Mouse (Mus musculus) intestine, postnatal 0 days (tissue): ENCODE data around the gene Slc24a1. TPM values are rescaled to one million over a fixed set of nuclear protein-coding genes. Genes with fewer than 3 reads are reported as not detected.

Source experiments
- ATAC-seq: fragments of 200-750 bp; cut with Nextera tagmentation; 2 replicates; pipeline ENCODE4 v1.8.0; 2017; ENCODE audit warnings: mild to moderate bottlenecking, moderate TSS enrichment, moderate library complexity
- H3K27ac ChIP-seq: fragments of 300-500 bp; sonication (generic); 2 replicates; pipeline ENCODE4 v1.5.1; 2014; ENCODE audit warnings: mild to moderate bottlenecking, low read depth, low read length, moderate library complexity
- H3K27me3 ChIP-seq: fragments of 300-500 bp; sonication (generic); replicated peaks from 2 replicates; pipeline ENCODE4 v1.6.1; 2014; ENCODE audit warnings: low read length, mixed read lengths; ENCODE audit not compliant: control insufficient read depth, insufficient read depth
- H3K36me3 ChIP-seq: fragments of 300-500 bp; sonication (generic); 2 replicates; pipeline ENCODE4 v1.6.1; 2014; ENCODE audit warnings: mild to moderate bottlenecking, moderate library complexity; ENCODE audit not compliant: control insufficient read depth, insufficient read depth
- H3K4me1 ChIP-seq: fragments of 300-500 bp; sonication (generic); replicated peaks from 2 replicates; pipeline ENCODE4 v1.6.1; 2014; ENCODE audit warnings: antibody characterized with exemption, low read length, mixed read lengths; ENCODE audit not compliant: control insufficient read depth, insufficient read depth
- H3K4me2 ChIP-seq: fragments of 300-500 bp; sonication (generic); replicated peaks from 2 replicates; pipeline ENCODE4 v1.6.1; 2014; ENCODE audit warnings: low read depth, mild to moderate bottlenecking, moderate library complexity
- H3K4me3 ChIP-seq: fragments of 300-500 bp; sonication (generic); 2 replicates; pipeline ENCODE4 v1.5.1; 2014; ENCODE audit warnings: low read depth, low read length
- H3K9ac ChIP-seq: fragments of 300-500 bp; sonication (generic); 2 replicates; pipeline ENCODE4 v1.6.1; 2014; ENCODE audit warnings: mild to moderate bottlenecking, low read depth, low read length
- H3K9me3 ChIP-seq: fragments of 300-500 bp; sonication (generic); 2 replicates; pipeline ENCODE4 v1.6.1; 2016; ENCODE audit warnings: mixed run types; ENCODE audit not compliant: control insufficient read depth
- CTCF ChIP-seq: sonication (generic); IDR thresholded peaks from 2 replicates; pipeline ENCODE4 v1.5.1; 2016; ENCODE audit warnings: low read depth, mild to moderate bottlenecking, control low read depth, antibody characterized with exemption, moderate library complexity
- WGBS: fragments of 180-500 bp; shearing (Covaris S2); extraction: QIAGEN DNeasy Blood & Tissue Kit; methylation state at CpG from one replicate; pipeline ENCODE4 v1.1.7; 2014; 5-methylcytosine and 5-hydroxymethylcytosine counted together
- polyA plus RNA-seq: library from polyadenylated mRNA; unstranded; fragments of >200 nt; fragmentation: Nextera tagmentation; extraction: Ambion mirVana; gene quantifications from 2 replicates; pipeline ENCODE4 v1.2.1, GENCODE M21; 2015

The Slc24a1 gene
- polyA plus RNA-seq, 1 experiment from 2014 or later: 0.04 TPM

DNA sequence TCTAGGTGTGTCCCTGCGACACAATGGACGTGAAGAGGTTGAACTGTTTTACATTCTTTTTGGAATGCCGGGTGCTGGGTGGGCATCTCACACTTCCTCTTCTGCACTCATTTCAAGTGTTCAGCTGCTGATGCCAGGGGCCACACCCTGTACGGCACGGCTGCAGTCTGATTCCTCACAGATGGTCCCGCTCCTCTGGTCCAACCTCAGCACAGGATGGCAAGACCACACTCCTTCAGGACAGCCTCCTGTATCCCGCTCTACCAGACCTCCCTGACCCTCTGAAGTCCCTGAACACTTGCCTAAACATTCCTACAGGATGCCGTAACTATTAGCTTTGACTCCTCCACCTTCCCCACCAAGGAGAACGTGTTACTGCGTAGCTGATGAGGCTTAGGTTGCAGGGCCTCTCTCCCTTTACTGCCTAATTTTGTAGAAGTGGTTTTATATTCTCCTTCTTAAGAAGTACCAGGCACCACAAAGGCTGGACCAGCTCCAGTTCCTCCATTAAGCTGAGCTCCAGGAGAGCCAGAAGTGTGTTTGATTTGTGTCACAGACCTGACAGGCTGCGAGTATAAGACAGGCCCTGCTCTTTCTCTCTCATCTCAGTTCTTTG lies 10.6 kb downstream of the Slc24a1 start:
- H3K36me3 ChIP-seq: no peaks in the 10 kb centered on the region
- no peak for ATAC-seq
- WGBS: 73% methylated on average over 11 of the region's 11 CpGs
- H3K27ac ChIP-seq: no peak overlapping the region
- no peaks in the 10 kb centered on the region for H3K4me1 ChIP-seq
- no peak overlapping the region for H3K4me3 ChIP-seq
- H3K4me2 ChIP-seq: no peak overlapping the region
- no peak for TF ChIP-seq CTCF
- no peaks in the 10 kb centered on the region for H3K27me3 ChIP-seq
- no peak overlapping the region for H3K9ac ChIP-seq
- H3K9me3 ChIP-seq: no peaks in the 10 kb centered on the region

DNA sequence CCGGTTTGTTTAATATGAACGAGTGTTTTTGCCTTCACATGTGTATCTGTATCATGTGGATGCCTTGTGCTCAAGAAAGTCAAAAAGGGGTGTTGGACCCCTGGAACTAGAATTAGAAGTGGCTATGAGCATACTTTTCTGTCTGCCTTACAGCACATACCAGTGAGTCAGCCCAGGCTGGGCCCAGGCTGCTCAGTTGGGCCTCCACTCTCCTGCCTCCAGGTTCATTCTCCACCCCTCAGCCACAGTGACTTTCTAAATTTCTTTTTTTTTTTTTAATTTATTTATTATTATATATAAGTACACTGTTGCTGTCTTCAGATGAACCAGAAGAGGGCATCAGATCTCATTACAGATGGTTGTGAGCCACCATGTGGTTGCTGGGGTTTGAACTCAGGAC lies 11.6 kb downstream of the Slc24a1 start:
- Histone ChIP-seq H3K36me3 (no peaks in the 10 kb centered on the region), H3K27me3 (no peaks in the 10 kb centered on the region), H3K9ac (no peak overlapping the region), H3K27ac (no peak overlapping the region), H3K9me3 (no peaks in the 10 kb centered on the region), H3K4me3 (no peak overlapping the region), H3K4me1 (0 out of 2 replicates have a peak, but pooled peaks cover 1% of the 10 kb centered on the region), H3K4me2 (no peak overlapping the region)
- TF ChIP-seq CTCF: no peak
- ATAC-seq: no peak
- 87% methylated on average over 2 of the region's 2 CpGs for WGBS

DNA sequence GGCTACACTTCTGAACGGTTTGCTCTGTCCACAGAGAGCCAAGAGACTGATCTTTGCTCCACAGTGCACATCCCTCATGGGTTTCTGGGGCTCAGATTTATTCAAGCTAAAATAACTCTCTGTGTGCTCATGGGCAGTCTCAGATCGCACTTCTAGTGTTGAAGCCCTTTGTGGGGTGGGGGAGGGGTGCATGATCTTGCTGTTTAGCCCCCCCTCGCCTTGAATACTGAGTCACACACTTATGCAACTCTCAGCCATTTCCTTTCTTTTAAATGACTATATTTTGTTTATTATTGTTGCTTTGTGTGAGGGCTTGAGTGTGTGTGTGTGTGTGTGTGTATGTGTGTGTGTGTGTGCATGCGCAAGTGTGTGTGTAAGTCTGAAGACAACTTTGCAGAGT lies 12.1 kb downstream of the Slc24a1 start:
- TF ChIP-seq CTCF: no peak
- Histone ChIP-seq H3K36me3 (no peaks in the 10 kb centered on the region), H3K4me1 (peaks cover 5% of the 10 kb centered on the region; the same call in 1 of the 2 replicates), H3K9ac (no peak overlapping the region), H3K9me3 (no peaks in the 10 kb centered on the region), H3K4me2 (no peak overlapping the region), H3K4me3 (no peak overlapping the region), H3K27ac (no peak overlapping the region), H3K27me3 (no peaks in the 10 kb centered on the region)
- no peak for ATAC-seq
- 47% methylated on average over 4 of the region's 4 CpGs for whole genome bisulfite sequencing

DNA sequence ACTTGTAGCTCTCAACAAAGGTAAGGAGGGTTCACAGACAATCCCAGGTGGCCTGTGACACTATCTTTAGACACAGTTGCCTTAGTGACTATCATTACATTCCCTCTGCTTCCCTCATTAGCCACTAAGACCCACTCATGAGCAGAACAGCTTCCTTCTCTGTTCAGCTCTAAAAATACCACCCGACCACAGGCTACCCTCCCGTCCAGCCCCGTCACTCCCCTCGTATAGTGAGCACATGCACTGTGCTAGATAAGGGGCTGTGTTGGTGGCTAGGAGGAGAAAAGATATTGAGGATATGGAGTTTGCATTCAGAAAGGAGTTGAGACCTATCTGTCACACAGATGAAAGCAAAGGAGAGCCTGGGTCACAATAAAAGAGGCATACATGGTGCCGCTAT lies 12.9 kb downstream of the Slc24a1 start:
- ATAC-seq: no peak
- Histone ChIP-seq H3K9ac (no peak overlapping the region), H3K4me1 (peaks cover 5% of the 10 kb centered on the region; the same call in 1 of the 2 replicates), H3K27ac (no peak overlapping the region), H3K36me3 (no peaks in the 10 kb centered on the region), H3K9me3 (no peaks in the 10 kb centered on the region), H3K4me3 (no peak overlapping the region), H3K4me2 (no peak overlapping the region), H3K27me3 (no peaks in the 10 kb centered on the region)
- no peak for TF ChIP-seq CTCF
- whole genome bisulfite sequencing: 71% methylated on average over 5 of the region's 5 CpGs

DNA sequence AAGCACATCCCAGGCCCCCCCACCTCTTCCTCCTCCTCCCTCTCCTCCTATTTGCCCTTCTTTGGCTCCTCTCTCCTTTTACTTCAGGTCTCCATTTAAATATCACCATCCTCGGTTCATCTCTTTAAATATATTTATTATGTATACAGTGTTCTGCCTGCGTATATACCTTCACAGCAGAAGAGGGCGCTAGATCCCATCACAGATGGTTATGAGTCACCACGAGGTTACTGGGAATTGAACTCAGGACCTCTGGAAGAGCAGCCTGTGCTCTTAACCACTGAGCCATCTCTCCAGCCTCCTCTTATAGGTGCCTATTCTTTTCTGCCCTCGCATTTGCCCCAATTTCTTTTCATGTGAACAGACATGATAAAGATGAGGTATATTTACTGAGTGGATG lies 13.9 kb downstream of the Slc24a1 start:
- Histone ChIP-seq H3K4me1 (peaks cover 5% of the 10 kb centered on the region; the same call in 1 of the 2 replicates), H3K4me2 (no peak overlapping the region), H3K9ac (no peak overlapping the region), H3K27me3 (no peaks in the 10 kb centered on the region), H3K9me3 (no peaks in the 10 kb centered on the region), H3K4me3 (no peak overlapping the region), H3K27ac (no peak overlapping the region), H3K36me3 (no peaks in the 10 kb centered on the region)
- peak; percentile 33 for TF ChIP-seq CTCF
- WGBS: 54% methylated on average over 5 of the region's 5 CpGs
- ATAC-seq: no peak

DNA sequence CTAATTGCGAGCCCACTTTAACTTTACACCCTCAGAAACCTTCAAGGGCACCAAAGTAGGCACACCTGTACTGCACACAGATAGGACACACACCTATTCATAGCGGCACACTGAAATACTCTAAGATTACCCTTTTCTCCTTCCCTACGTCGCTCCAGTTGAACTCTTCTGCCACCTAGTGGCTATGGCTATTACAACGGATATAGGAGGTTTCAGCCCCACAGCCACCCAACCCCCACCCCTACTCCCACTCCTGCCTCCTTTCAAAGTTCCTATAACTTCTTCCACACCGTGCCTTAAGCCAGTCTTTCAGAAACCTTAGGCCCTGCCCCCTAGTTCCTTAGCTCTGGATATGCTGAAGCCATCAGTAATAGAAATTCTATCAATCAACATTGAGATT lies 14.9 kb downstream of the Slc24a1 start:
- H3K27ac ChIP-seq: no peak overlapping the region
- H3K9me3 ChIP-seq: no peaks in the 10 kb centered on the region
- H3K36me3 ChIP-seq: no peaks in the 10 kb centered on the region
- peak; percentile 29; the same call in 1 of the 2 replicates for ATAC-seq
- H3K4me1 ChIP-seq: peaks cover 5% of the 10 kb centered on the region; the same call in 1 of the 2 replicates
- 7% methylated on average over 6 of the region's 6 CpGs for WGBS
- no peak overlapping the region for H3K9ac ChIP-seq
- peak; percentile 92 for TF ChIP-seq CTCF
- no peak overlapping the region for H3K4me3 ChIP-seq
- H3K4me2 ChIP-seq: no peak overlapping the region
- H3K27me3 ChIP-seq: no peaks in the 10 kb centered on the region
